Mouse (Mus musculus): ENCODE data around the gene Zzz3.
"Not testable (repeated sequence)": the region's sequence is repeated elsewhere in the genome, so short reads cannot be mapped to it uniquely, and the experiment has no call there.

Gene Zzz3

GRCm38 (mm10) chr3:152401964-152402670 lies 6.8 kb downstream of the Zzz3 start:
- DNase-seq (ENCODE audit: low spot score): peak; percentile 25

- no peak for DNase-seq (ENCODE audit: low spot score)
Observed at GRCm38 (mm10) chr3:152402671-152403066, 7.4 kb downstream of the Zzz3 start.

- DNase-seq (ENCODE audit: low spot score): no peak
Observed at GRCm38 (mm10) chr3:152403827-152404226, 8.6 kb downstream of the Zzz3 start.

GRCm38 (mm10) chr3:152405420-152405819 lies 10.1 kb downstream of the Zzz3 start:
- no peak for DNase-seq (ENCODE audit: low spot score)

GRCm38 (mm10) chr3:152405978-152406640 lies 10.8 kb downstream of the Zzz3 start:
- DNase-seq (ENCODE audit: low spot score): no peak

GRCm38 (mm10) chr3:152410980-152411551 lies 15.8 kb downstream of the Zzz3 start:
- no peak for DNase-seq (ENCODE audit: low spot score)

GRCm38 (mm10) chr3:152412362-152412761 lies 17.1 kb downstream of the Zzz3 start:
- no peak for DNase-seq (ENCODE audit: low spot score)

GRCm38 (mm10) chr3:152428925-152429324 lies 33.7 kb downstream of the Zzz3 start:
- no peak for DNase-seq (ENCODE audit: low spot score)

- no peak for DNase-seq (ENCODE audit: low spot score)
Observed at GRCm38 (mm10) chr3:152432677-152433076, 37.4 kb downstream of the Zzz3 start.

GRCm38 (mm10) chr3:152435590-152435989 lies 40.3 kb downstream of the Zzz3 start:
- no peak for DNase-seq (ENCODE audit: low spot score)

GRCm38 (mm10) chr3:152438068-152438467 lies 42.8 kb downstream of the Zzz3 start:
- no peak for DNase-seq (ENCODE audit: low spot score)

- no peak for DNase-seq (ENCODE audit: low spot score)
Observed at GRCm38 (mm10) chr3:152442795-152443194, 47.5 kb downstream of the Zzz3 start.

GRCm38 (mm10) chr3:152444114-152444513 lies 48.8 kb downstream of the Zzz3 start:
- DNase-seq (ENCODE audit: low spot score): no peak

GRCm38 (mm10) chr3:152446966-152447365 lies 51.7 kb downstream of the Zzz3 start:
- DNase-seq (ENCODE audit: low spot score): no peak

GRCm38 (mm10) chr3:152453163-152453562 lies 57.9 kb downstream of the Zzz3 start:
- no peak for DNase-seq (ENCODE audit: low spot score)

- DNase-seq (ENCODE audit: low spot score): no peak
Observed at GRCm38 (mm10) chr3:152457308-152458035, 62.2 kb downstream of the Zzz3 start.

- DNase-seq (ENCODE audit: low spot score): not testable (repeated sequence)
Observed at GRCm38 (mm10) chr3:152458875-152459274, 63.6 kb downstream of the Zzz3 start.

GRCm38 (mm10) chr3:152460802-152461201 lies 65.5 kb downstream of the Zzz3 start:
- DNase-seq (ENCODE audit: low spot score): no peak

GRCm38 (mm10) chr3:152462038-152462547 lies 66.8 kb downstream of the Zzz3 start:
- DNase-seq (ENCODE audit: low spot score): no peak

- DNase-seq (ENCODE audit: low spot score): no peak
Observed at GRCm38 (mm10) chr3:152462900-152463299, 67.6 kb downstream of the Zzz3 start.

GRCm38 (mm10) chr3:152464462-152464861 lies 69.2 kb downstream of the Zzz3 start:
- DNase-seq (ENCODE audit: low spot score): no peak

GRCm38 (mm10) chr3:152465338-152465737 lies 70.1 kb downstream of the Zzz3 start:
- DNase-seq (ENCODE audit: low spot score): no peak

Data from layer of hippocampus, adult 9-10 months (tissue).